Mouse (Mus musculus) CH12.LX (cell line): ENCODE results near the gene Msh2.
"Not testable (repeated sequence)": the region's sequence is repeated elsewhere in the genome, so short reads cannot be mapped to it uniquely, and the experiment has no call there.

ENCODE experiments used
- CHD2 ChIP-seq: IDR thresholded peaks from 2 replicates; pipeline ENCODE4 v1.6.1; 2011; ENCODE audit warnings: low read length, improper control_type of control experiment
- CTCF ChIP-seq, 2 experiments: IDR thresholded peaks in 1 of 2; conservative IDR thresholded peaks in 1 of 2; 2 replicates each; pipeline ENCODE4 v1.5.1; 2011 to 2012; ENCODE audit warnings: low read depth in 2 of 2, low read length in 2 of 2, improper control_type of control experiment in 1 of 2, inconsistent platforms in 1 of 2, mild to moderate bottlenecking in 1 of 2, moderate library complexity in 1 of 2
- ETS1 ChIP-seq: conservative IDR thresholded peaks from 2 replicates; pipeline ENCODE4 v1.6.1; 2012; ENCODE audit warnings: low read depth, mild to moderate bottlenecking, inconsistent platforms, low read length, improper control_type of control experiment, moderate library complexity
- GABPA ChIP-seq: IDR thresholded peaks from 2 replicates; pipeline ENCODE4 v1.6.1; 2012; ENCODE audit warnings: low read depth, low read length, improper control_type of control experiment, inconsistent platforms; ENCODE audit not compliant: insufficient replicate concordance
- HCFC1 ChIP-seq: IDR thresholded peaks from 2 replicates; pipeline ENCODE4 v1.6.1; 2012; ENCODE audit warnings: low read depth, mild to moderate bottlenecking, inconsistent platforms, low read length, improper control_type of control experiment
- MAZ ChIP-seq: IDR thresholded peaks from 2 replicates; pipeline ENCODE4 v1.6.1; 2012; ENCODE audit warnings: low read depth, mild to moderate bottlenecking, inconsistent platforms, low read length, improper control_type of control experiment, moderate library complexity
- MEF2A ChIP-seq: IDR thresholded peaks from 2 replicates; pipeline ENCODE4 v1.6.1; 2014; ENCODE audit warnings: low read depth, mild to moderate bottlenecking, inconsistent platforms, low read length, improper control_type of control experiment, borderline replicate concordance
- UBTF ChIP-seq: IDR thresholded peaks from 2 replicates; pipeline ENCODE4 v1.6.1; 2012; ENCODE audit warnings: low read depth, mild to moderate bottlenecking, inconsistent platforms, low read length, improper control_type of control experiment, moderate library complexity
- ZKSCAN1 ChIP-seq: IDR thresholded peaks from 2 replicates; pipeline ENCODE4 v1.6.1; 2012; ENCODE audit warnings: low read depth, inconsistent platforms, low read length, improper control_type of control experiment, borderline replicate concordance

- TF ChIP-seq CTCF (conservative IDR thresholded peaks at IDR 0.05 in 1 of 2, IDR thresholded peaks at IDR 0.05 in 1 of 2; ENCODE audit: low read depth in 2 of 2, low read length in 2 of 2), result peak in 1 of 2 experiments; percentile 39; a peak in 2 of 4 replicates
- not testable (repeated sequence) for TF ChIP-seq GABPA, HCFC1, ETS1, UBTF, MEF2A, CHD2, ZKSCAN1, MAZ
Observed at GRCm38 (mm10) chr17:87661958-87662573, 10.1 kb upstream of the Msh2 start.
